15 mouse cellular contexts compared by ENCODE assay signal in genomic region chrX:166323226-166323625, GRCm38 (mm10).
A peak's percentile ranks its signal among the peaks of the same experiment; 100 is the strongest.
DNase-seq lines count a peak whose midpoint lies in the region.
"Had no signal": no experiment of that assay in that cellular context is flagged by ENCODE, and none has a peak within 500 bp of the region (broad histone marks: within the 10 kb centered on the region; RNA-seq: fewer than 3 reads in every experiment).

No protein-coding gene starts in this region.

- peak; percentile 48 for DNase-seq in layer of hippocampus, adult 9-11 months
- DNase-seq in layer of hippocampus, adult 9-10 months (ENCODE audit: low spot score): no peak
- peak; percentile 46 to 58 for DNase-seq in right cerebral cortex, postnatal 10 days (ENCODE audit: low spot score in 2 of 2)
- no peak for DNase-seq in right cerebral cortex, postnatal 14 days
- DNase-seq in left cerebral cortex, postnatal 25 days (ENCODE audit: low spot score in 2 of 2): peak; percentile 36 to 85
- no peak for DNase-seq in gastrocnemius, postnatal 14 days
- DNase-seq: adrenal gland, adult 2 months; B cell, adult 2 months; cerebellum, adult 8-10 months; cerebellum, postnatal 25 days; gastrocnemius, postnatal 10 days; kidney, adult 8-10 months; kidney, postnatal 4 days; liver, postnatal 0 days; lung, postnatal 36 days had no signal

- intact Hi-C loops in left cerebral cortex, postnatal 25 days (cut with DNase I): loop anchor here (1.0 to 2.0 kb wide), 3 partner anchors 16 to 109 kb away; no protein-coding TSS in a partner anchor
- intact Hi-C loops in gastrocnemius, postnatal 14 days (cut with DNase I; ENCODE audit: low total_unique reads): no loop called here

Comparison
In these comparisons a context has a peak if more than half of its experiments do, and no peak if none do; other contexts are left out.
1. DNase-seq: peak in layer of hippocampus, adult 9-11 months (single experiment), right cerebral cortex, postnatal 10 days (2 of 2) and left cerebral cortex, postnatal 25 days (2 of 2); none in layer of hippocampus, adult 9-10 months (single experiment), right cerebral cortex, postnatal 14 days (single experiment) and gastrocnemius, postnatal 14 days (single experiment).